Mouse (Mus musculus): ENCODE measurements around the gene Etfb.

- no peak for TF ChIP-seq GATA1 (IDR thresholded peaks at IDR 0.05; ENCODE audit: low read length)
- no peak for TF ChIP-seq TAL1 (IDR thresholded peaks at IDR 0.05; ENCODE audit: low read length)
These were observed 10.5 kb downstream of the Etfb start for GRCm38 (mm10) chr7:43454371-43454770.

All from erythroblast, embryonic 14.5 days (primary cell).